Mouse (Mus musculus): ENCODE data around the gene 4933402J07Rik. TPM values are rescaled to one million over a fixed set of nuclear protein-coding genes. Genes with fewer than 3 reads are reported as not detected.

4933402J07Rik gene
- total RNA-seq (2014; fragmentation: Nextera tagmentation), result not detected in 2 replicates
- not detected in 2 replicates for total RNA-seq (2017)

GRCm38 (mm10) chr8:87563553-87563952 is at the start of gene 4933402J07Rik:
TSS of gene 4933402J07Rik (plus strand) at chr8:87563853.
- ATAC-seq (replicated peaks; ENCODE audit: poor library complexity, severe bottlenecking), result no peak

GRCm38 (mm10) chr8:87517132-87517531 is 46.5 kb upstream of the 4933402J07Rik start:
- no peak for ATAC-seq (replicated peaks; ENCODE audit: poor library complexity, severe bottlenecking)

GRCm38 (mm10) chr8:87525006-87525405 is 38.6 kb upstream of the 4933402J07Rik start:
- no peak for ATAC-seq (replicated peaks; ENCODE audit: poor library complexity, severe bottlenecking)

GRCm38 (mm10) chr8:87531176-87531575 is 32.5 kb upstream of the 4933402J07Rik start:
- no peak for ATAC-seq (replicated peaks; ENCODE audit: poor library complexity, severe bottlenecking)

- ATAC-seq (replicated peaks; ENCODE audit: poor library complexity, severe bottlenecking), result no peak
These were observed 30.2 kb upstream of the 4933402J07Rik start for GRCm38 (mm10) chr8:87533476-87533875.

- no peak for ATAC-seq (replicated peaks; ENCODE audit: poor library complexity, severe bottlenecking)
These were observed 28.8 kb upstream of the 4933402J07Rik start for GRCm38 (mm10) chr8:87534846-87535245.

- ATAC-seq (replicated peaks; ENCODE audit: poor library complexity, severe bottlenecking), result peak; percentile 88
These were observed 26.9 kb upstream of the 4933402J07Rik start for GRCm38 (mm10) chr8:87536615-87537329.

- no peak for ATAC-seq (replicated peaks; ENCODE audit: poor library complexity, severe bottlenecking)
These were observed 23.7 kb upstream of the 4933402J07Rik start for GRCm38 (mm10) chr8:87539829-87540394.

- ATAC-seq (replicated peaks; ENCODE audit: poor library complexity, severe bottlenecking), result no peak
These were observed 13.8 kb upstream of the 4933402J07Rik start for GRCm38 (mm10) chr8:87549881-87550280.

- ATAC-seq (replicated peaks; ENCODE audit: poor library complexity, severe bottlenecking), result no peak
These were observed 10.9 kb upstream of the 4933402J07Rik start for GRCm38 (mm10) chr8:87552801-87553200.

- no peak for ATAC-seq (replicated peaks; ENCODE audit: poor library complexity, severe bottlenecking)
These were observed 2.9 kb upstream of the 4933402J07Rik start for GRCm38 (mm10) chr8:87560801-87561200.

GRCm38 (mm10) chr8:87569203-87569602 is 5.5 kb downstream of the 4933402J07Rik start:
- ATAC-seq (replicated peaks; ENCODE audit: poor library complexity, severe bottlenecking), result no peak

- no peak for ATAC-seq (replicated peaks; ENCODE audit: poor library complexity, severe bottlenecking)
These were observed 6.3 kb downstream of the 4933402J07Rik start for GRCm38 (mm10) chr8:87569706-87570563.

GRCm38 (mm10) chr8:87570564-87570855 is 6.9 kb downstream of the 4933402J07Rik start:
- no peak for ATAC-seq (replicated peaks; ENCODE audit: poor library complexity, severe bottlenecking)

GRCm38 (mm10) chr8:87570880-87571279 is 7.2 kb downstream of the 4933402J07Rik start:
- ATAC-seq (replicated peaks; ENCODE audit: poor library complexity, severe bottlenecking), result no peak

- peak; percentile 72 for ATAC-seq (replicated peaks; ENCODE audit: poor library complexity, severe bottlenecking)
These were observed 30.6 kb downstream of the 4933402J07Rik start for GRCm38 (mm10) chr8:87594272-87594671.

GRCm38 (mm10) chr8:87602731-87603130 is 39.1 kb downstream of the 4933402J07Rik start:
- ATAC-seq (replicated peaks; ENCODE audit: poor library complexity, severe bottlenecking), result no peak

GRCm38 (mm10) chr8:87609110-87609509 is 45.5 kb downstream of the 4933402J07Rik start:
- no peak for ATAC-seq (replicated peaks; ENCODE audit: poor library complexity, severe bottlenecking)

GRCm38 (mm10) chr8:87609651-87610192 is 46.1 kb downstream of the 4933402J07Rik start:
- peak; percentile 57 for ATAC-seq (replicated peaks; ENCODE audit: poor library complexity, severe bottlenecking)

GRCm38 (mm10) chr8:87613701-87614100 is 50.0 kb downstream of the 4933402J07Rik start:
- no peak for ATAC-seq (replicated peaks; ENCODE audit: poor library complexity, severe bottlenecking)

- ATAC-seq (replicated peaks; ENCODE audit: poor library complexity, severe bottlenecking), result no peak
These were observed 55.5 kb downstream of the 4933402J07Rik start for GRCm38 (mm10) chr8:87619118-87619517.

Data from granulocyte monocyte progenitor cell, adult 5-6 weeks (primary cell).